Mouse (Mus musculus) stomach, embryonic 15.5 days (tissue): ENCODE data around the gene Slc18a3. TPM values are rescaled to one million over a fixed set of nuclear protein-coding genes. Genes with fewer than 3 reads are reported as not detected.

Experiments used
- ATAC-seq: fragments of 200-750 bp; cut with Nextera tagmentation; 2 replicates; pipeline ENCODE4 v1.8.0; 2017; ENCODE audit warnings: low read depth, moderate number of reproducible peaks, moderate TSS enrichment; ENCODE audit not compliant: insufficient read depth, low FRiP score
- H3K27ac ChIP-seq: fragments of 300-500 bp; sonication (generic); 2 replicates; pipeline ENCODE4 v1.5.1; 2015; ENCODE audit warnings: mild to moderate bottlenecking, inconsistent platforms
- H3K27me3 ChIP-seq: fragments of 300-500 bp; sonication (generic); replicated peaks from 2 replicates; pipeline ENCODE4 v1.6.1; 2015; ENCODE audit warnings: inconsistent platforms
- H3K36me3 ChIP-seq: fragments of 300-500 bp; sonication (generic); 2 replicates; pipeline ENCODE4 v1.6.1; 2015; ENCODE audit warnings: inconsistent platforms
- H3K4me1 ChIP-seq: fragments of 300-500 bp; sonication (generic); 2 replicates; pipeline ENCODE4 v1.6.1; 2015; ENCODE audit warnings: inconsistent platforms
- H3K4me2 ChIP-seq: fragments of 300-500 bp; sonication (generic); 2 replicates; pipeline ENCODE4 v1.6.1; 2015; ENCODE audit warnings: mild to moderate bottlenecking, inconsistent platforms
- H3K4me3 ChIP-seq: fragments of 300-500 bp; sonication (generic); replicated peaks from 2 replicates; pipeline ENCODE4 v1.5.1; 2015; ENCODE audit warnings: inconsistent platforms
- H3K9ac ChIP-seq: fragments of 300-500 bp; sonication (generic); 2 replicates; pipeline ENCODE4 v1.6.1; 2015; ENCODE audit warnings: inconsistent platforms
- H3K9me3 ChIP-seq: fragments of 300-500 bp; sonication (generic); 2 replicates; pipeline ENCODE4 v1.6.1; 2016; ENCODE audit warnings: inconsistent platforms
- WGBS: fragments of 180-500 bp; shearing (Covaris S2); methylation state at CpG from one replicate; pipeline ENCODE4 v1.1.7; 2015; 5-methylcytosine and 5-hydroxymethylcytosine counted together
- polyA plus RNA-seq: library from polyadenylated mRNA; unstranded; fragments of >200 nt; fragmentation: Nextera tagmentation; extraction: Ambion mirVana; gene quantifications from 2 replicates; pipeline ENCODE4 v1.2.1, GENCODE M21; 2015

Slc18a3 gene
- polyA plus RNA-seq, 1 experiment from 2014 or later, result 6.3 TPM

GRCm38 (mm10) chr14:32496115-32496850 is 31.6 kb upstream of the Slc18a3 start:
- no peaks in the 10 kb centered on the region for H3K36me3 ChIP-seq
- no peak overlapping the region for H3K9ac ChIP-seq
- H3K4me3 ChIP-seq, result no peak overlapping the region
- H3K27ac ChIP-seq, result no peak overlapping the region
- H3K4me1 ChIP-seq, result 0 out of 2 replicates have a peak, but pooled peaks cover 9% of the 10 kb centered on the region
- whole genome bisulfite sequencing, result 64% methylated on average over 8 of the region's 8 CpGs
- H3K9me3 ChIP-seq, result no peaks in the 10 kb centered on the region
- no peak for ATAC-seq
- no peak overlapping the region for H3K4me2 ChIP-seq
- H3K27me3 ChIP-seq, result 0 out of 2 replicates have a peak, but pooled peaks cover 4% of the 10 kb centered on the region

- 0 out of 2 replicates have a peak, but pooled peaks cover 9% of the 10 kb centered on the region for H3K4me1 ChIP-seq
- H3K4me2 ChIP-seq, result peak overlapping the region; percentile 32
- no peak overlapping the region for H3K27ac ChIP-seq
- ATAC-seq, result no peak
- no peak overlapping the region for H3K9ac ChIP-seq
- H3K4me3 ChIP-seq, result no peak overlapping the region; the same call in 1 of the 2 replicates
- no peaks in the 10 kb centered on the region for H3K36me3 ChIP-seq
- H3K27me3 ChIP-seq, result 0 out of 2 replicates have a peak, but pooled peaks cover 4% of the 10 kb centered on the region
- 10% methylated on average over 13 of the region's 13 CpGs for WGBS
- H3K9me3 ChIP-seq, result no peaks in the 10 kb centered on the region
These were observed 27.9 kb upstream of the Slc18a3 start for GRCm38 (mm10) chr14:32492521-32492920.

- H3K4me3 ChIP-seq, result no peak overlapping the region
- no peaks in the 10 kb centered on the region for H3K27me3 ChIP-seq
- no peak overlapping the region for H3K4me2 ChIP-seq
- H3K27ac ChIP-seq, result no peak overlapping the region
- H3K4me1 ChIP-seq, result no peaks in the 10 kb centered on the region
- no peak overlapping the region for H3K9ac ChIP-seq
- no peaks in the 10 kb centered on the region for H3K36me3 ChIP-seq
- 9% methylated on average over 3 of the region's 3 CpGs for WGBS
- H3K9me3 ChIP-seq, result no peaks in the 10 kb centered on the region
- ATAC-seq, result no peak
These were observed 17.4 kb upstream of the Slc18a3 start for GRCm38 (mm10) chr14:32482061-32482460.

GRCm38 (mm10) chr14:32477581-32477980 is 12.9 kb upstream of the Slc18a3 start:
- H3K36me3 ChIP-seq, result no peaks in the 10 kb centered on the region
- no peak overlapping the region for H3K4me2 ChIP-seq
- WGBS, result 64% methylated on average over 1 of the region's 1 CpGs

GRCm38 (mm10) chr14:32476559-32476958 is 11.9 kb upstream of the Slc18a3 start:
- no peak for ATAC-seq
- H3K9ac ChIP-seq, result no peak overlapping the region
- H3K27me3 ChIP-seq, result no peaks in the 10 kb centered on the region
- no peaks in the 10 kb centered on the region for H3K9me3 ChIP-seq
- H3K4me3 ChIP-seq, result no peak overlapping the region
- WGBS, result 73% methylated on average over 6 of the region's 6 CpGs
- H3K4me2 ChIP-seq, result no peak overlapping the region
- H3K4me1 ChIP-seq, result no peaks in the 10 kb centered on the region
- no peak overlapping the region for H3K27ac ChIP-seq
- no peaks in the 10 kb centered on the region for H3K36me3 ChIP-seq

More at GRCm38 (mm10) chr14:32477581-32477980, 12.9 kb upstream of the Slc18a3 start:
- no peak for ATAC-seq
- no peak overlapping the region for H3K27ac ChIP-seq
- H3K27me3 ChIP-seq, result no peaks in the 10 kb centered on the region
- H3K4me1 ChIP-seq, result no peaks in the 10 kb centered on the region
- no peaks in the 10 kb centered on the region for H3K9me3 ChIP-seq
- H3K4me3 ChIP-seq, result no peak overlapping the region
- H3K9ac ChIP-seq, result no peak overlapping the region

- WGBS, result 8% methylated on average over 4 of the region's 4 CpGs
- no peak overlapping the region for H3K4me3 ChIP-seq
- H3K27ac ChIP-seq, result no peak overlapping the region
- H3K4me1 ChIP-seq, result no peaks in the 10 kb centered on the region
- no peaks in the 10 kb centered on the region for H3K9me3 ChIP-seq
- H3K27me3 ChIP-seq, result no peaks in the 10 kb centered on the region
- no peak overlapping the region for H3K4me2 ChIP-seq
- no peak for ATAC-seq
- no peak overlapping the region for H3K9ac ChIP-seq
- no peaks in the 10 kb centered on the region for H3K36me3 ChIP-seq
These were observed 8.3 kb upstream of the Slc18a3 start for GRCm38 (mm10) chr14:32472996-32473395.

- Histone ChIP-seq H3K36me3 (no peaks in the 10 kb centered on the region), H3K27me3 (peaks cover 50% of the 10 kb centered on the region), H3K4me3 (no peak overlapping the region), H3K4me1 (peaks cover 27% of the 10 kb centered on the region), H3K9me3 (no peaks in the 10 kb centered on the region), H3K9ac (no peak overlapping the region), H3K4me2 (no peak overlapping the region), H3K27ac (no peak overlapping the region)
- 3% methylated on average over 5 of the region's 5 CpGs for WGBS
- no peak for ATAC-seq
These were observed 3.0 kb upstream of the Slc18a3 start for GRCm38 (mm10) chr14:32467606-32468005.

- Histone ChIP-seq H3K9me3 (no peaks in the 10 kb centered on the region), H3K27ac (no peak within 1 kb of the TSS), H3K9ac (no peak within 1 kb of the TSS), H3K4me2 (peak within 1 kb of the TSS; percentile 69), H3K36me3 (no peaks in the 10 kb centered on the region), H3K4me1 (peaks cover 28% of the 10 kb centered on the region), H3K27me3 (peaks cover 67% of the 10 kb centered on the region), H3K4me3 (peak within 1 kb of the TSS; percentile 34)
- WGBS, result 17% methylated on average over 13 of the region's 13 CpGs
- no peak for ATAC-seq
These were observed 1.2 kb upstream of the Slc18a3 start, which contains the start of gene Chat for GRCm38 (mm10) chr14:32465889-32466288. Gene Chat (minus strand): TSS chr14:32465989.

GRCm38 (mm10) chr14:32465506-32465870 is 838 bp upstream of the Slc18a3 start:
- peaks cover 69% of the 10 kb centered on the region for H3K27me3 ChIP-seq
- 4% methylated on average over 9 of the region's 11 CpGs for WGBS
- no peak overlapping the region for H3K9ac ChIP-seq
- peaks cover 28% of the 10 kb centered on the region for H3K4me1 ChIP-seq
- no peaks in the 10 kb centered on the region for H3K36me3 ChIP-seq
- no peak overlapping the region for H3K27ac ChIP-seq
- peak overlapping the region; percentile 69 for H3K4me2 ChIP-seq
- no peak for ATAC-seq
- H3K9me3 ChIP-seq, result no peaks in the 10 kb centered on the region
- no peak overlapping the region; the same call in 1 of the 2 replicates for H3K4me3 ChIP-seq

- Histone ChIP-seq H3K4me1 (peaks cover 28% of the 10 kb centered on the region), H3K36me3 (no peaks in the 10 kb centered on the region), H3K27me3 (peaks cover 86% of the 10 kb centered on the region), H3K4me2 (peak overlapping the region; percentile 69), H3K27ac (no peak overlapping the region), H3K9me3 (no peaks in the 10 kb centered on the region), H3K4me3 (peak overlapping the region; percentile 34), H3K9ac (no peak overlapping the region)
- 3% methylated on average over 74 of the region's 74 CpGs for WGBS
- ATAC-seq, result no peak
These were observed 1.2 kb downstream of the Slc18a3 start for GRCm38 (mm10) chr14:32463211-32464040.

- no peak for ATAC-seq
- WGBS, result 11% methylated on average over 4 of the region's 4 CpGs
- H3K36me3 ChIP-seq, result no peaks in the 10 kb centered on the region
- H3K9ac ChIP-seq, result no peak overlapping the region
- no peak overlapping the region for H3K4me3 ChIP-seq
- H3K9me3 ChIP-seq, result no peaks in the 10 kb centered on the region
- peaks cover 12% of the 10 kb centered on the region; the same call in 1 of the 2 replicates for H3K27me3 ChIP-seq
- H3K4me1 ChIP-seq, result no peaks in the 10 kb centered on the region
- H3K4me2 ChIP-seq, result no peak overlapping the region
- no peak overlapping the region for H3K27ac ChIP-seq
These were observed 12.1 kb downstream of the Slc18a3 start for GRCm38 (mm10) chr14:32452552-32452951.

- ATAC-seq, result no peak
- H3K27ac ChIP-seq, result no peak overlapping the region
- no peaks in the 10 kb centered on the region for H3K9me3 ChIP-seq
- H3K4me3 ChIP-seq, result no peak overlapping the region
- H3K27me3 ChIP-seq, result no peaks in the 10 kb centered on the region
- no peaks in the 10 kb centered on the region for H3K36me3 ChIP-seq
- 62% methylated on average over 6 of the region's 6 CpGs for WGBS
- H3K4me2 ChIP-seq, result no peak overlapping the region
- no peak overlapping the region for H3K9ac ChIP-seq
- H3K4me1 ChIP-seq, result no peaks in the 10 kb centered on the region
These were observed 17.7 kb downstream of the Slc18a3 start for GRCm38 (mm10) chr14:32446989-32447388.
